Mouse (Mus musculus): Measurements from ENCODE around the gene Mylpf.

Mylpf gene

DNA sequence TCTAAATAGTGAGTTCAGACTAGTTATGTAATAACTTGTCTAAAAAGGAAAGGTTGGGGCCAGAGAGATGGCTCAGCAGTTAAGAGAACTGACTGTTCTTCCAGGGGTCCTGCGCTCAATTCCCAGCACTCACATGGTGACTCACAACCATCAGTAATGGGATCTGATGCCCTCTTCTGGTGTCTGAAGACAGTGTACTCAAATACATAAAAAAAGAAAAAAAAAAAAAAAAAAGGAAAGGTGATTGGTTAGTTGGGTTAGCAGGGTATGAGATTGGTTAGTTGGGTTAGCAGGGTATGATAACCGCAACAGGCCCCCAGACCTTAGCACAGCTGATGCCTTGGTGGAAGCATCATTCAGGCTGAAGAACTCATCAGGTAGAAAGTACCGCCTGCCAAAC is 54.8 kb downstream of the Mylpf start:
- Histone ChIP-seq H3K27me3 (ENCODE audit: insufficient read depth, low read length) (no peaks in the 10 kb centered on the region), H3K4me1 (replicated peaks; ENCODE audit: low read depth, low read length) (peaks cover 20% of the 10 kb centered on the region), H3K4me3 (replicated peaks; ENCODE audit: low read length) (no peak overlapping the region), H3K9me3 (ENCODE audit: low read length) (peaks cover 3% of the 10 kb centered on the region; the same call in 1 of the 2 replicates), H3K36me3 (ENCODE audit: insufficient read depth, low read length) (peaks cover 9% of the 10 kb centered on the region)
- no peak for TF ChIP-seq NANOG (IDR thresholded peaks at IDR 0.05; ENCODE audit: borderline replicate concordance, low read length)
